Comparison of ENCODE assay signal across 9 mouse cellular contexts in genomic region chr16:97897346-97898024, GRCm38 (mm10). TPM values are rescaled to one million over a fixed set of nuclear protein-coding genes. Genes with fewer than 3 reads are reported as not detected.
DNase-seq lines count a peak whose midpoint lies in the region; ATAC-seq lines count a peak whose summit lies in the region.
"Had no signal": no experiment of that assay in that cellular context is flagged by ENCODE, and none has a peak within 500 bp of the region (broad histone marks: within the 10 kb centered on the region; RNA-seq: fewer than 3 reads in every experiment).

No protein-coding gene starts in this region.

- intact Hi-C loops in heart, postnatal 25 days (cut with DNase I), result no loop called here

- no peak overlapping the region for H3K4me2 ChIP-seq in heart, embryonic 11.5 days

- peaks cover 8% of the 10 kb centered on the region for H3K4me1 ChIP-seq in heart, embryonic 11.5 days (ENCODE audit: control insufficient read depth, insufficient read depth, low read length)
- peaks cover 4% of the 10 kb centered on the region; the same call in 1 of the 2 replicates for H3K4me1 ChIP-seq in brown adipose tissue, adult 24 weeks (ENCODE audit: control insufficient read depth, insufficient read depth, insufficient read length, low read length)

- no peak overlapping the region for H3K27ac ChIP-seq in heart, embryonic 11.5 days (ENCODE audit: low read depth, low read length)
- H3K27ac ChIP-seq in brown adipose tissue, adult 24 weeks (replicated peaks; ENCODE audit: low read depth, low read length), result peak overlapping the region; percentile 63

- H3K9me3 ChIP-seq in heart, embryonic 11.5 days (replicated peaks; ENCODE audit: control insufficient read depth, low read length), result no peaks in the 10 kb centered on the region

- no peaks in the 10 kb centered on the region for H3K36me3 ChIP-seq in heart, embryonic 11.5 days (ENCODE audit: control insufficient read depth, insufficient read depth, low read length)

- H3K9ac ChIP-seq in heart, embryonic 11.5 days (ENCODE audit: low read depth, low read length), result no peak overlapping the region

- H3K27me3 ChIP-seq in heart, embryonic 11.5 days (ENCODE audit: control insufficient read depth, insufficient read depth, low read length), result no peaks in the 10 kb centered on the region
- H3K27me3 ChIP-seq: CH12.LX had no signal

- ATAC-seq in heart, embryonic 11.5 days (replicated peaks; ENCODE audit: insufficient number of reproducible peaks, low FRiP score, low TSS enrichment), result no peak; the same call in 1 of the 2 replicates
- peak; percentile 54; the same call in 1 of the 2 replicates for ATAC-seq in megakaryocyte-erythroid progenitor cell, adult 5-6 weeks (replicated peaks; ENCODE audit: low FRiP score, low TSS enrichment, poor library complexity, severe bottlenecking)
- ATAC-seq in megakaryocyte, adult 5-6 weeks (ENCODE audit: poor library complexity, severe bottlenecking), result no peak

- H3K4me3 ChIP-seq in heart, embryonic 11.5 days (ENCODE audit: low read depth, low read length), result no peak overlapping the region
- H3K4me3 ChIP-seq in brown adipose tissue, adult 24 weeks (ENCODE audit: insufficient read depth, low read depth, low read length), result peak overlapping the region; percentile 12

- WGBS in heart, embryonic 11.5 days (ENCODE audit: insufficient replicate concordance), result 60% methylated on average over 5 of the region's 5 CpGs

- peak; percentile 84 to 93 for DNase-seq in heart, adult 18-20 months
- peak; percentile 72 for DNase-seq in heart, postnatal 25 days (ENCODE audit: low spot score)
- no peak for DNase-seq in layer of hippocampus, adult 9-11 months
- DNase-seq in cerebellum, adult 11 months, result no peak

RNA-seq across cellular contexts. Expression of gene Prdm15, which starts 45.8 kb away (rescaled TPM):
- 1 to 10 TPM; 5.4 to 6.0 TPM for total RNA-seq in heart, adult 18-20 months (2021)
- 6.2 and 7.9 TPM in 2 replicates for polyA plus RNA-seq in heart, embryonic 11.5 days (2014; fragmentation: Nextera tagmentation; extraction: Ambion mirVana)
- polyA plus RNA-seq in brown adipose tissue, adult 24 weeks (2012; ENCODE audit: insufficient read depth, insufficient read length, missing spikeins), result 1.9 and 4.7 TPM in 2 replicates
- 1 to 10 TPM; 5.1 TPM for total RNA-seq in heart, postnatal 25 days (2021)
- total RNA-seq in megakaryocyte-erythroid progenitor cell, adult 5-6 weeks (2014; fragmentation: Nextera tagmentation), result 28.6 and 37.8 TPM in 2 replicates
- 9.7 and 13.4 TPM in 2 replicates for total RNA-seq in megakaryocyte-erythroid progenitor cell, adult 5-6 weeks (2017)
- 7.2 and 7.9 TPM in 2 replicates for total RNA-seq in megakaryocyte, adult 5-6 weeks (2015)
- total RNA-seq in megakaryocyte, adult 5-6 weeks (2017), result 4.3 and 6.1 TPM in 2 replicates

Comparison
In these comparisons a context has a peak if more than half of its experiments do, and no peak if none do; other contexts are left out.
1. DNase-seq: peak in heart, adult 18-20 months (2 of 2) and heart, postnatal 25 days (single experiment); none in layer of hippocampus, adult 9-11 months (single experiment) and cerebellum, adult 11 months (single experiment).